Mouse (Mus musculus): ENCODE data around the gene D2hgdh. TPM values are rescaled to one million over a fixed set of nuclear protein-coding genes. Genes with fewer than 3 reads are reported as not detected.
"Not testable (repeated sequence)": the region's sequence is repeated elsewhere in the genome, so short reads cannot be mapped to it uniquely, and the experiment has no call there.

The D2hgdh gene
- polyA plus RNA-seq, 1 experiment from 2014 or later = 19.5 TPM

GRCm38 (mm10) chr1:93808871-93809270, 15.8 kb upstream of the D2hgdh start:
- Histone ChIP-seq H3K4me2 (replicated peaks) (no peak overlapping the region), H3K36me3 (peaks cover 75% of the 10 kb centered on the region), H3K4me3 (no peak overlapping the region), H3K9me3 (no peaks in the 10 kb centered on the region), H3K27me3 (no peaks in the 10 kb centered on the region), H3K4me1 (peaks cover 11% of the 10 kb centered on the region), H3K9ac (replicated peaks) (no peak overlapping the region), H3K27ac (replicated peaks) (no peak overlapping the region)
- 92% methylated on average over 4 of the region's 4 CpGs for WGBS
- ATAC-seq (ENCODE audit: low FRiP score, low read depth) = no peak

- no peak for ATAC-seq (ENCODE audit: low FRiP score, low read depth)
- H3K27ac ChIP-seq (replicated peaks) = no peak overlapping the region
- H3K36me3 ChIP-seq = peaks cover 86% of the 10 kb centered on the region
- no peaks in the 10 kb centered on the region for H3K9me3 ChIP-seq
- no peaks in the 10 kb centered on the region for H3K27me3 ChIP-seq
- no peak overlapping the region for H3K4me2 ChIP-seq (replicated peaks)
- 97% methylated on average over 3 of the region's 3 CpGs for WGBS
- peaks cover 4% of the 10 kb centered on the region for H3K4me1 ChIP-seq
- H3K9ac ChIP-seq (replicated peaks) = no peak overlapping the region
- H3K4me3 ChIP-seq = no peak overlapping the region
These were observed 14.7 kb upstream of the D2hgdh start for GRCm38 (mm10) chr1:93810011-93810410.

- Histone ChIP-seq H3K9me3 (no peaks in the 10 kb centered on the region), H3K4me1 (no peaks in the 10 kb centered on the region), H3K27me3 (no peaks in the 10 kb centered on the region), H3K36me3 (peaks cover 93% of the 10 kb centered on the region), H3K27ac (replicated peaks) (no peak overlapping the region), H3K4me2 (replicated peaks) (no peak overlapping the region), H3K9ac (replicated peaks) (no peak overlapping the region), H3K4me3 (no peak overlapping the region)
- 96% methylated on average over 8 of the region's 8 CpGs for WGBS
- ATAC-seq (ENCODE audit: low FRiP score, low read depth) = no peak
These were observed 13.1 kb upstream of the D2hgdh start for GRCm38 (mm10) chr1:93811495-93812039.

- no peak overlapping the region for H3K4me2 ChIP-seq (replicated peaks)
- no peak overlapping the region for H3K9ac ChIP-seq (replicated peaks)
- no peak overlapping the region for H3K27ac ChIP-seq (replicated peaks)
- 94% methylated on average over 8 of the region's 8 CpGs for WGBS
- H3K4me1 ChIP-seq = no peaks in the 10 kb centered on the region
- peaks cover 82% of the 10 kb centered on the region for H3K36me3 ChIP-seq
- no peak for ATAC-seq (ENCODE audit: low FRiP score, low read depth)
- no peak overlapping the region for H3K4me3 ChIP-seq
- H3K9me3 ChIP-seq = no peaks in the 10 kb centered on the region
- H3K27me3 ChIP-seq = no peaks in the 10 kb centered on the region
These were observed 6.7 kb upstream of the D2hgdh start for GRCm38 (mm10) chr1:93817823-93818532.

GRCm38 (mm10) chr1:93818722-93819121, 6.0 kb upstream of the D2hgdh start:
- Histone ChIP-seq H3K27me3 (no peaks in the 10 kb centered on the region), H3K4me1 (no peaks in the 10 kb centered on the region), H3K4me3 (no peak overlapping the region), H3K36me3 (peaks cover 74% of the 10 kb centered on the region), H3K9me3 (no peaks in the 10 kb centered on the region), H3K27ac (replicated peaks) (no peak overlapping the region), H3K9ac (replicated peaks) (no peak overlapping the region), H3K4me2 (replicated peaks) (no peak overlapping the region)
- no peak for ATAC-seq (ENCODE audit: low FRiP score, low read depth)
- 83% methylated on average over 7 of the region's 7 CpGs for WGBS

- ATAC-seq (ENCODE audit: low FRiP score, low read depth) = no peak
- Histone ChIP-seq H3K9me3 (no peaks in the 10 kb centered on the region), H3K36me3 (peaks cover 22% of the 10 kb centered on the region), H3K27ac (replicated peaks) (peak overlapping the region; percentile 93), H3K27me3 (no peaks in the 10 kb centered on the region), H3K9ac (replicated peaks) (no peak overlapping the region), H3K4me3 (no peak overlapping the region), H3K4me2 (replicated peaks) (no peak overlapping the region; the same call in 1 of the 2 replicates), H3K4me1 (peaks cover 13% of the 10 kb centered on the region)
- WGBS = 83% methylated on average over 3 of the region's 3 CpGs
These were observed 763 bp upstream of the D2hgdh start for GRCm38 (mm10) chr1:93823796-93824495.

GRCm38 (mm10) chr1:93825105-93825674, 481 bp downstream of the D2hgdh start:
- H3K27me3 ChIP-seq = no peaks in the 10 kb centered on the region
- peak; percentile 95 for ATAC-seq (ENCODE audit: low FRiP score, low read depth)
- under 1% methylated on average over 30 of the region's 30 CpGs for WGBS
- no peaks in the 10 kb centered on the region for H3K9me3 ChIP-seq
- H3K4me1 ChIP-seq = peaks cover 13% of the 10 kb centered on the region
- peak overlapping the region; percentile 93 for H3K27ac ChIP-seq (replicated peaks)
- peak overlapping the region; percentile 57 for H3K9ac ChIP-seq (replicated peaks)
- peak overlapping the region; percentile 61 for H3K4me3 ChIP-seq
- H3K4me2 ChIP-seq (replicated peaks) = peak overlapping the region; percentile 66
- peaks cover 15% of the 10 kb centered on the region; the same call in 1 of the 2 replicates for H3K36me3 ChIP-seq

- ATAC-seq (ENCODE audit: low FRiP score, low read depth) = 0 out of 2 replicates have a peak, but pooled peaks have one; percentile 35
- H3K27me3 ChIP-seq = no peaks in the 10 kb centered on the region
- H3K36me3 ChIP-seq = peaks cover 10% of the 10 kb centered on the region; the same call in 1 of the 2 replicates
- H3K4me1 ChIP-seq = peaks cover 13% of the 10 kb centered on the region
- 45% methylated on average over 27 of the region's 27 CpGs for WGBS
- H3K9ac ChIP-seq (replicated peaks) = peak overlapping the region; percentile 57
- peak overlapping the region; percentile 66 for H3K4me2 ChIP-seq (replicated peaks)
- H3K4me3 ChIP-seq = peak overlapping the region; percentile 61
- peak overlapping the region; percentile 93 for H3K27ac ChIP-seq (replicated peaks)
- no peaks in the 10 kb centered on the region for H3K9me3 ChIP-seq
These were observed 1.2 kb downstream of the D2hgdh start for GRCm38 (mm10) chr1:93825771-93826539.

GRCm38 (mm10) chr1:93826540-93826835, 1.8 kb downstream of the D2hgdh start:
- H3K36me3 ChIP-seq = peaks cover 5% of the 10 kb centered on the region; the same call in 1 of the 2 replicates
- H3K4me2 ChIP-seq (replicated peaks) = peak overlapping the region; percentile 66
- H3K27me3 ChIP-seq = no peaks in the 10 kb centered on the region
- H3K4me3 ChIP-seq = peak overlapping the region; percentile 61; the same call in 1 of the 2 replicates
- no peak overlapping the region for H3K27ac ChIP-seq (replicated peaks)
- H3K9ac ChIP-seq (replicated peaks) = no peak overlapping the region
- no peak for ATAC-seq (ENCODE audit: low FRiP score, low read depth)
- H3K4me1 ChIP-seq = peaks cover 13% of the 10 kb centered on the region
- H3K9me3 ChIP-seq = no peaks in the 10 kb centered on the region
- 94% methylated on average over 9 of the region's 9 CpGs for WGBS

- ATAC-seq (ENCODE audit: low FRiP score, low read depth) = not testable (repeated sequence)
- WGBS = 78% methylated on average over 3 of the region's 4 CpGs
These were observed 8.1 kb downstream of the D2hgdh start for GRCm38 (mm10) chr1:93832754-93833360.

GRCm38 (mm10) chr1:93834671-93835150, 10.0 kb downstream of the D2hgdh start:
- no peak overlapping the region for H3K27ac ChIP-seq (replicated peaks)
- no peak overlapping the region for H3K9ac ChIP-seq (replicated peaks)
- H3K27me3 ChIP-seq = no peaks in the 10 kb centered on the region
- WGBS = 86% methylated on average over 7 of the region's 7 CpGs
- H3K4me1 ChIP-seq = no peaks in the 10 kb centered on the region
- H3K4me2 ChIP-seq (replicated peaks) = no peak overlapping the region
- ATAC-seq (ENCODE audit: low FRiP score, low read depth) = no peak
- H3K9me3 ChIP-seq = no peaks in the 10 kb centered on the region
- peaks cover 27% of the 10 kb centered on the region for H3K36me3 ChIP-seq
- no peak overlapping the region for H3K4me3 ChIP-seq

More at GRCm38 (mm10) chr1:93832754-93833360, 8.1 kb downstream of the D2hgdh start:
- not testable (repeated sequence) for H3K4me3 ChIP-seq; H3K4me1 ChIP-seq; H3K9ac ChIP-seq (replicated peaks); H3K9me3 ChIP-seq; H3K27me3 ChIP-seq; H3K4me2 ChIP-seq (replicated peaks); H3K27ac ChIP-seq (replicated peaks)
- peaks cover 22% of the 10 kb centered on the region for H3K36me3 ChIP-seq
